Mouse (Mus musculus) spleen, adult 2 months (tissue): Measurements from ENCODE around the gene Aifm1.

Experiments
- CTCF ChIP-seq: fragments of 200-500 bp; IDR thresholded peaks from 2 replicates; pipeline ENCODE4 v1.5.1; 2011; ENCODE audit warnings: mild to moderate bottlenecking, inconsistent platforms; ENCODE audit not compliant: insufficient read depth, insufficient read length, insufficient replicate concordance; ENCODE audit errors: extremely low read depth
- POLR2A ChIP-seq: fragments of 200-500 bp; IDR thresholded peaks from 2 replicates; pipeline ENCODE4 v1.6.1; 2011; ENCODE audit warnings: low read depth, low read length, inconsistent platforms

DNA sequence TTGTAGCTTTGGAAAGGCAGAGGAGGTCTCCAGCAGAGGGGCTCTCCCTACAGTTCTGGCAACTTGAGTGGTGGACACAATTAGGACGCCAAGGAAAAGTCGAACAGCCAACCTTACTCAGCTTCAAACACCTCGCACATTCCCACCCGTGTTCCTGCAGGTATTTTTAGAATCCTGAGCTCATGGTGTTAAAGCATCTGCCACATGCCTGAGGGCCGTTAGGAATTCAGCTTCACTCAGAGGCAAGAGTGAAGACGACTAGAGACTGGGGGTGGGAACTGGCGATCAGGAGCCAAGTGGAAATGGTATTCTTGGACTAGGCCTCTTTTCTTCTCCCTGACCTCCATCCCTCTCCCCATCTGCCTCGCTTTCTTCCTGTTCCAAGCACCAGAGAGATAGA, 12.5 kb upstream of the Aifm1 start:
- no peak for TF ChIP-seq POLR2A
- no peak for TF ChIP-seq CTCF
